Mouse (Mus musculus): ENCODE data around the gene Mfrp. TPM values are rescaled to one million over a fixed set of nuclear protein-coding genes. Genes with fewer than 3 reads are reported as not detected.

Mfrp gene
- total and polyA plus RNA-seq, 3 experiments = 0.10 TPM; not detected in 2

- H3K36me3 ChIP-seq (ENCODE audit: control insufficient read depth in 1 of 2, insufficient read depth in 2 of 2, low read length in 2 of 2) = peaks cover 0 to 3% of the 10 kb centered on the region in 2 experiments; a peak in 1 of 4 replicates
- H3K9me3 ChIP-seq (replicated peaks; ENCODE audit: insufficient read depth, low read length) = no peaks in the 10 kb centered on the region
- H3K27ac ChIP-seq (ENCODE audit: control insufficient read depth, low read depth, low read length) = no peak overlapping the region
- no peaks in the 10 kb centered on the region for H3K27me3 ChIP-seq (ENCODE audit: control insufficient read depth in 1 of 2, insufficient read depth in 2 of 2, low read length in 2 of 2)
- no peak overlapping the region for H3K4me3 ChIP-seq (ENCODE audit: control insufficient read depth in 1 of 2, insufficient read depth in 1 of 2, low read depth in 2 of 2, low read length in 2 of 2)
- no peak for DNase-seq (ENCODE audit: low read depth, low spot score)
- no peak overlapping the region for H3K9ac ChIP-seq (ENCODE audit: control insufficient read depth, low read depth, low read length, poor library complexity, severe bottlenecking)
- no peaks in the 10 kb centered on the region for H3K79me2 ChIP-seq (ENCODE audit: control insufficient read depth, insufficient read depth, low read length, poor library complexity)
- H3K4me1 ChIP-seq (ENCODE audit: control insufficient read depth in 1 of 2, insufficient read depth in 2 of 2, low read length in 2 of 2) = peaks cover 0 to 11% of the 10 kb centered on the region in 2 experiments; a peak in 2 of 4 replicates
- no peak for TF ChIP-seq CHD1 (IDR thresholded peaks at IDR 0.05; ENCODE audit: low read depth, low read length)
- TF ChIP-seq JUND (IDR thresholded peaks at IDR 0.05; ENCODE audit: low read depth, low read length) = no peak
- TF ChIP-seq MEF2A (IDR thresholded peaks at IDR 0.05; ENCODE audit: extremely low read depth, insufficient replicate concordance, low read depth, low read length, poor library complexity, severe bottlenecking) = no peak
- no peak for TF ChIP-seq HCFC1 (IDR thresholded peaks at IDR 0.05; ENCODE audit: low read depth, low read length)
- TF ChIP-seq GABPA (IDR thresholded peaks at IDR 0.05; ENCODE audit: low read depth, low read length) = no peak
- TF ChIP-seq MYB (IDR thresholded peaks at IDR 0.05; ENCODE audit: low read depth, low read length) = no peak
- no peak for TF ChIP-seq SIN3A (IDR thresholded peaks at IDR 0.05; ENCODE audit: low read length)
- no peak for TF ChIP-seq ZMIZ1 (IDR thresholded peaks at IDR 0.05; ENCODE audit: low read depth, low read length)
- TF ChIP-seq ZC3H11A (IDR thresholded peaks at IDR 0.05; ENCODE audit: low read depth, low read length) = no peak
- no peak for TF ChIP-seq POLR2AphosphoS2 (IDR thresholded peaks at IDR 0.05; ENCODE audit: low read length)
- TF ChIP-seq MAX (IDR thresholded peaks at IDR 0.05; ENCODE audit: low read length) = no peak
- no peak for TF ChIP-seq EP300 (IDR thresholded peaks at IDR 0.05; ENCODE audit: low read depth in 1 of 2, low read length in 2 of 2)
- no peak for TF ChIP-seq MXI1 (IDR thresholded peaks at IDR 0.05; ENCODE audit: low read depth, low read length)
- no peak for TF ChIP-seq MAZ (IDR thresholded peaks at IDR 0.05; ENCODE audit: low read depth, low read length)
Observed at GRCm38 (mm10) chr9:44077266-44077910, 24.1 kb upstream of the Mfrp start.

GRCm38 (mm10) chr9:44078136-44078797 lies 23.3 kb upstream of the Mfrp start:
- Histone ChIP-seq H3K27me3 (ENCODE audit: control insufficient read depth in 1 of 2, insufficient read depth in 2 of 2, low read length in 2 of 2) (no peaks in the 10 kb centered on the region), H3K4me3 (ENCODE audit: control insufficient read depth in 1 of 2, insufficient read depth in 1 of 2, low read depth in 2 of 2, low read length in 2 of 2) (no peak overlapping the region), H3K36me3 (ENCODE audit: control insufficient read depth in 1 of 2, insufficient read depth in 2 of 2, low read length in 2 of 2) (peaks cover 0 to 3% of the 10 kb centered on the region in 2 experiments; a peak in 1 of 4 replicates), H3K9ac (ENCODE audit: control insufficient read depth, low read depth, low read length, poor library complexity, severe bottlenecking) (no peak overlapping the region), H3K4me1 (ENCODE audit: control insufficient read depth in 1 of 2, insufficient read depth in 2 of 2, low read length in 2 of 2) (peaks cover 0 to 11% of the 10 kb centered on the region in 2 experiments; a peak in 2 of 4 replicates), H3K9me3 (replicated peaks; ENCODE audit: insufficient read depth, low read length) (no peaks in the 10 kb centered on the region), H3K79me2 (ENCODE audit: control insufficient read depth, insufficient read depth, low read length, poor library complexity) (no peaks in the 10 kb centered on the region), H3K27ac (ENCODE audit: control insufficient read depth, low read depth, low read length) (no peak overlapping the region)
- TF ChIP-seq TBP (IDR thresholded peaks at IDR 0.05; ENCODE audit: low read depth, low read length) (no peak), MYC (IDR thresholded peaks at IDR 0.05; ENCODE audit: low read depth, low read length) (no peak), USF1 (IDR thresholded peaks at IDR 0.05; ENCODE audit: low read depth, low read length) (no peak), TCF12 (IDR thresholded peaks at IDR 0.05; ENCODE audit: low read depth, low read length) (no peak), JUND (IDR thresholded peaks at IDR 0.05; ENCODE audit: low read depth, low read length) (no peak), MAZ (IDR thresholded peaks at IDR 0.05; ENCODE audit: low read depth, low read length) (no peak), SMC3 (IDR thresholded peaks at IDR 0.05; ENCODE audit: low read depth, low read length) (no peak), MEF2A (IDR thresholded peaks at IDR 0.05; ENCODE audit: extremely low read depth, insufficient replicate concordance, low read depth, low read length, poor library complexity, severe bottlenecking) (no peak), RCOR1 (IDR thresholded peaks at IDR 0.05; ENCODE audit: low read depth, low read length) (no peak), UBTF (IDR thresholded peaks at IDR 0.05; ENCODE audit: borderline replicate concordance, insufficient read depth, low read depth, low read length) (no peak), E2F4 (IDR thresholded peaks at IDR 0.05; ENCODE audit: borderline replicate concordance, low read depth, low read length) (no peak), HCFC1 (IDR thresholded peaks at IDR 0.05; ENCODE audit: low read depth, low read length) (no peak)
- no peak for DNase-seq (ENCODE audit: low read depth, low spot score)
